Mouse (Mus musculus) midbrain, embryonic 11.5 days (tissue): ENCODE data around the gene Cyb5r4. TPM values are rescaled to one million over a fixed set of nuclear protein-coding genes. Genes with fewer than 3 reads are reported as not detected.
"Not testable (repeated sequence)": the region's sequence is repeated elsewhere in the genome, so short reads cannot be mapped to it uniquely, and the experiment has no call there.

Experiments
- ATAC-seq: fragments of 200-750 bp; cut with Nextera tagmentation; 2 replicates; pipeline ENCODE4 v1.8.0; 2017; ENCODE audit warnings: moderate TSS enrichment, moderate library complexity; ENCODE audit not compliant: low FRiP score
- DNase-seq: peaks from one replicate; pipeline ENCODE4 v3.0.0; 2015; ENCODE audit warnings: low spot score; ENCODE audit errors: missing footprints
- H3K27ac ChIP-seq: fragments of 300-500 bp; sonication (generic); 2 replicates; pipeline ENCODE4 v1.5.1; 2014; ENCODE audit warnings: low read depth, low read length
- H3K27me3 ChIP-seq: fragments of 300-500 bp; sonication (generic); 2 replicates; pipeline ENCODE4 v1.6.1; 2014; ENCODE audit warnings: mild to moderate bottlenecking, low read length, moderate library complexity, mixed read lengths; ENCODE audit not compliant: control insufficient read depth, insufficient read depth
- H3K36me3 ChIP-seq: fragments of 300-500 bp; sonication (generic); 2 replicates; pipeline ENCODE4 v1.6.1; 2014; ENCODE audit warnings: mild to moderate bottlenecking, low read length, moderate library complexity, mixed read lengths; ENCODE audit not compliant: control insufficient read depth, insufficient read depth
- H3K4me1 ChIP-seq: fragments of 300-500 bp; sonication (generic); 2 replicates; pipeline ENCODE4 v1.6.1; 2014; ENCODE audit warnings: low read length; ENCODE audit not compliant: control insufficient read depth, insufficient read depth
- H3K4me2 ChIP-seq: fragments of 300-500 bp; sonication (generic); 2 replicates; pipeline ENCODE4 v1.6.1; 2014; ENCODE audit warnings: mild to moderate bottlenecking, moderate library complexity
- H3K4me3 ChIP-seq: fragments of 300-500 bp; sonication (generic); 2 replicates; pipeline ENCODE4 v1.5.1; 2014; ENCODE audit warnings: low read depth, low read length
- H3K9ac ChIP-seq: fragments of 300-500 bp; sonication (generic); 2 replicates; pipeline ENCODE4 v1.6.1; 2014; ENCODE audit warnings: low read length
- H3K9me3 ChIP-seq: fragments of 300-500 bp; sonication (generic); 2 replicates; pipeline ENCODE4 v1.6.1; 2016; ENCODE audit warnings: low read length; ENCODE audit not compliant: control insufficient read depth
- WGBS: fragments of 180-500 bp; shearing (Covaris S2); extraction: QIAGEN DNeasy Blood & Tissue Kit; methylation state at CpG from one replicate; pipeline ENCODE4 v1.1.7; 2014; 5-methylcytosine and 5-hydroxymethylcytosine counted together
- polyA plus RNA-seq: library from polyadenylated mRNA; unstranded; fragments of >200 nt; fragmentation: Nextera tagmentation; extraction: Ambion mirVana; gene quantifications from 2 replicates; pipeline ENCODE4 v1.2.1, GENCODE M21; 2014

The Cyb5r4 gene
- polyA plus RNA-seq, result 126 and 134 TPM in 2 replicates

DNA sequence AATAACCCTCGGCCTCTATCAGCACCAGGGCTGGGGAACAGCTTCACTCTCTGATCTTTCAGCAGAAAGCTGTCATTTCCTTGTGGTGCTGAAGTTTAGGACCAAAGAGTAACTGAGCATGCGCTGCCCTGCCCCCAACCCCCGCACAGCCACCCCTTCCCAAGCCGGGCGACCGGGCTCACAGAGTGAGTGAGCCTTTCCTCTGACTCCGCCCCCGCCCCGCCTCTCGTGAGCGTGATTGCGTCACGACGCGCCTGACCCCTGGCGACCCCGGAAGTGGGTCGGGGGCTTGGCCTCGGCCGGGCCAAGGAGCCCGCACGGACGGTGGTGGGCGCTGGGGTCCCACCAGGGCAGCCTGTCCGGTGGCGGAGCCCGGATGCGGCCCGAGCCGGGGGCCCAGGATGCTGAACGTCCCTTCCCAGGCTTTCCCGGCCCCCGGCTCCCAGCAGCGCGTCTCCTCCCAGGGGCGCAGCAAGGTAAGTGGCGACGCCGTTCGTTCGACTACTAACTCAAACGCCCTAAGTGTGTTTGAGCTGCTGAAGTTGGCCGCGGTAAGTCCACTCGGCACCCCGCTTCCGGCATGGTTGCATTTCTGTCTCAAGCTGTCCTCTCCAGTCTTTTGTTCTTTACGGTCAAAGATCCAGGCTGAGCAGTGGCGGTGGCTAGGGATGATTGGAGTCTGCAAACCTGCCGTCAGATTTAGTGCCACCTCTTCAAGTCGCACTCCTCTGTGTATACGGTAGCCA lies at the start of gene Cyb5r4:
Cyb5r4 (plus strand) TSS at position 237 of the 746 bp plus-strand sequence.
- ATAC-seq (peak; percentile 100), DNase-seq (peak; percentile 100)
- whole genome bisulfite sequencing, result under 1% methylated on average over 52 of the region's 52 CpGs
- H3K4me3 ChIP-seq, result peak within 1 kb of the TSS; percentile 64
- H3K4me1 ChIP-seq, result peaks cover 12% of the 10 kb centered on the region
- H3K9ac ChIP-seq, result peak within 1 kb of the TSS; percentile 79
- H3K27me3 ChIP-seq, result no peaks in the 10 kb centered on the region
- no peaks in the 10 kb centered on the region for H3K36me3 ChIP-seq
- H3K9me3 ChIP-seq, result no peaks in the 10 kb centered on the region
- peak within 1 kb of the TSS; percentile 53 for H3K4me2 ChIP-seq
- H3K27ac ChIP-seq, result no peak within 1 kb of the TSS

DNA sequence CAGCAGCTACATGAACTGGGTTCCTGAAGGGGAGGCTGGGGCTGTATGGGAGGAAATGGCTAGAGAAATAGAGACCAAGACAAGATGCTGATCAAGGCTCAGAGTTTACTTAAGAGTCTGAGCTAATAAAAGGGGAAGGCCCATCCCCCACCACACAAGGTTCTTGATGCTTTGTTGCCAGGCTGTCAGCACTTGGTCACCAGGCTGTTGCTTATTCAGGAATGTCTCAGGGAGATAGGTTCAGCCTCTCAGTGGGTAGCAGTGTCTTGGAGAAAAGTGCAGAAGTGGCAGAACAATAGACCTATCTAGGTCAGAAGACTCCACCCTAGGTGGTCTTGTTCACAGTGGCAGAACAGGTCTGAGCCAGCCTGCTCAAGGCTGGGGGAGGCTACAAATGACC lies 49.3 kb upstream of the Cyb5r4 start:
- H3K4me1 ChIP-seq, H3K27ac ChIP-seq, H3K4me2 ChIP-seq, H3K27me3 ChIP-seq, H3K36me3 ChIP-seq, H3K4me3 ChIP-seq, DNase-seq, H3K9me3 ChIP-seq, ATAC-seq, H3K9ac ChIP-seq: not testable (repeated sequence)

DNA sequence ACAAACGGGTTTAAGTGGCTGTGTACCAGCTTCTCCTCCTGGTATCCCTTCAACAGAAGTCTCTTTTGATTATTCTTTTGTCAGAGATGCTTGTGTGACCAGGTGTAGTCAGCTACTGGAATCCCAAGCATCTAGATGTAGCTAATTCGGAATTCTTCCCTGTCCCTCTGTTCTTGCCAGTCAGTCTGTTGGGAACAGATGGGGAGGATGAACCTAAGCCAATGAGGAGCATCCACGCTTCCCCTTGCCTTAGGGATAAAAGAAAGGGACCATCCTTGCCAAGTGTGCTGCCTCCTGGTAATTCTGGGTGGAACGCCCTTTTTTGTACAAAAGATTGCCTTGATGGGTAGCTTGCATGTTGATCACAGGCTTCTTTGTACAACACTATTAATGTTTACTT lies 48.3 kb upstream of the Cyb5r4 start:
- ATAC-seq (no peak), DNase-seq (no peak)
- Histone ChIP-seq H3K4me1 (no peaks in the 10 kb centered on the region), H3K27ac (no peak overlapping the region), H3K36me3 (no peaks in the 10 kb centered on the region), H3K4me2 (no peak overlapping the region), H3K27me3 (no peaks in the 10 kb centered on the region), H3K9ac (no peak overlapping the region), H3K4me3 (no peak overlapping the region), H3K9me3 (no peaks in the 10 kb centered on the region)
- 68% methylated on average over 4 of the region's 4 CpGs for WGBS

DNA sequence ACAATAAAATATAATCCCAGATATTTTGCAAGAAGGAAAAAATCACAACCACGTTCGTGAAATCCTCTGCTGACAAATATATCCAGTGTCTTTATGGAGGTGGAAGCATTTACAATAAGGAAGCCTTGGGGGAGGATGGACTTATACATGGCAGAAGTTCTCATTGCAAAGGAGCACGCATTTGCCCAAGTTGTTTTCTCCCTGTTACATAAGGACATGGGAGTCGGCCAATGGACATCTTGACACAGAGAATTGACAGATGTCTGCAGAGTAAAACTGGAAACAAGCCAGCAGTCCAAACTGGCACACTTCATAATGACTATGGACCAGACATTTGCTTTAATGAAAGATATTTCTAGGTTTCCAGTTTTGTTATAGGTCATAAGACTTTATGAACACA lies 44.9 kb upstream of the Cyb5r4 start:
- H3K4me3 ChIP-seq, result no peak overlapping the region
- 91% methylated on average over 4 of the region's 4 CpGs for WGBS

DNA sequence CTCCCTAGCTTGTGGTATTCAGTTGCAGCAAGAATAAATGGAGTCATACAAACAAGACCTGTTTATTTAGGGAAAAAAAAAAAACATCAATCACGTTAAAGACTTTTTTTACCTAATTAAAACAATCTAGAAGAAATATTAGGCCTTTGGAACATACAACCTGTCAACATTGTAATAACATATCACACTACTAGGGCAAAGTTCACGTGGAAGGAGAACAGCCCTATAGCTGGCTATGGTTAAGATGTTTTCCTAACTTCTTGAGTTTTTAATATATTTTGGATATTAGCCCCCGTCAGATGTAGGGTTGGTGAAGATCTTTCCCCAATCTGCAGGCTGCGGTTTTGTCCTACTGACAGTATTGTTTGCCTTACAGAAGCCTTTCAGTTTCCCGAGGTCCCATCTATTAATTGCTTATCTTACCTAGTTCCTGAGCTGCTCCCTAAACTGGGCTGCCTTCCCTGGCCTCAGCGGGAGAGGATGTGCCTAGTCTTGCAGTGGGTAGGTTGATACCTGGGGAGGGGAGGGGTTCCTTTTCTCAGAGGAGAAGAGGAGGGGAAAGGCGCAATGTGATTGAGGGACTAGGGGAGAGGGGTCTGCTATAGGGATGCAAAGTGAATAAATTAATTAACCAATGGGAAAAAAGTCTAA lies 43.4 kb upstream of the Cyb5r4 start:
- Histone ChIP-seq H3K9me3 (no peaks in the 10 kb centered on the region), H3K4me1 (no peaks in the 10 kb centered on the region), H3K27ac (no peak overlapping the region), H3K9ac (no peak overlapping the region), H3K27me3 (no peaks in the 10 kb centered on the region), H3K36me3 (no peaks in the 10 kb centered on the region), H3K4me2 (no peak overlapping the region), H3K4me3 (no peak overlapping the region)
- WGBS, result 73% methylated on average over 7 of the region's 7 CpGs
- ATAC-seq, result no peak
- no peak for DNase-seq

More for the DNA sequence above, 44.9 kb upstream of the Cyb5r4 start:
- Histone ChIP-seq H3K27me3 (no peaks in the 10 kb centered on the region), H3K27ac (no peak overlapping the region), H3K9me3 (no peaks in the 10 kb centered on the region), H3K4me1 (no peaks in the 10 kb centered on the region), H3K9ac (no peak overlapping the region), H3K4me2 (no peak overlapping the region), H3K36me3 (no peaks in the 10 kb centered on the region)
- ATAC-seq (no peak), DNase-seq (no peak)

DNA sequence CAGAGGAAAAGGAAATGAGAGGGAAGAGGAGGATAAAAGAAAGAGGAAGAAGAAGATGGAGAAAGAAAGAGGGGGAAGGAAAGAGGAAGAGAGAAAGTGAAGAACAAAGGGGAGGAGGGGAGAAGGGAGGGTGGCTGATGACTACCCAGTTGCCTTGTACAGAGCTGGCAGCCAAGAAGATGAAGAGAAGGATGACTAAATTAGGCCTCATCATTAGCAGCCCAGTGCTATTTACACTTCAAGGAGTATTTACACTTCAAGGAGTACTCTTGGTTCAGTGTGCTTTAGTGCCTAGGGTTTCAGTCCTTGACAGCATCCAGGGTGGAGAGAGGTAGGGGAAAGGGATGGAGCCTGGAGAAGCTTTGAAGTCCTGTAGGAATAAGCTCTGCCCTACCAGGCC lies 41.8 kb upstream of the Cyb5r4 start:
- no peak for ATAC-seq
- Histone ChIP-seq H3K27ac (no peak overlapping the region), H3K27me3 (no peaks in the 10 kb centered on the region), H3K4me2 (no peak overlapping the region), H3K9me3 (no peaks in the 10 kb centered on the region), H3K4me1 (no peaks in the 10 kb centered on the region), H3K4me3 (no peak overlapping the region), H3K36me3 (no peaks in the 10 kb centered on the region), H3K9ac (no peak overlapping the region)
- DNase-seq, result no peak

DNA sequence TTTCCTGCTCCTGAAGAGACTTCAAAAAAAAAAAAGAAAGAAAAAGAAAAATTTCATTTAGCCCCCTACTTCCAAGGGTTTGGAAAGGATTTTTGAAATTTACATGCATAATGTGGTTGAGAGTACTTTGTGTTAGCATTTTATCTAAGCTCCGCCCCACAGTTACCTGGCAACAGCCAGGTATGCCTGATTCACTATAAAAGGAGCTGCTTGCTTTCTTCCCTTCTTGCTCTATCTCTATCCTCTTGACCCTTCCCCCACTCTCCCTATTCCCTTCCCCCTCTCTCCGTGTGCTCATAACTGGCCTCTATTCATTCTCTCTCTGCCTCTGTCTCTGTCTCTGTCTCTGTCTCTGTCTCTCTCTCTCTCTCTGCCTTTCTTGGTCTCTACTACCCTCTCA lies 40.9 kb upstream of the Cyb5r4 start:
- H3K36me3 ChIP-seq, result no peaks in the 10 kb centered on the region
- DNase-seq (no peak), ATAC-seq (no peak)
- H3K4me1 ChIP-seq, result no peaks in the 10 kb centered on the region
- H3K27ac ChIP-seq, result no peak overlapping the region
- no peak overlapping the region for H3K4me2 ChIP-seq
- H3K9ac ChIP-seq, result no peak overlapping the region
- no peaks in the 10 kb centered on the region for H3K9me3 ChIP-seq
- H3K27me3 ChIP-seq, result no peaks in the 10 kb centered on the region
- no peak overlapping the region for H3K4me3 ChIP-seq
- 64% methylated on average over 2 of the region's 2 CpGs for WGBS

DNA sequence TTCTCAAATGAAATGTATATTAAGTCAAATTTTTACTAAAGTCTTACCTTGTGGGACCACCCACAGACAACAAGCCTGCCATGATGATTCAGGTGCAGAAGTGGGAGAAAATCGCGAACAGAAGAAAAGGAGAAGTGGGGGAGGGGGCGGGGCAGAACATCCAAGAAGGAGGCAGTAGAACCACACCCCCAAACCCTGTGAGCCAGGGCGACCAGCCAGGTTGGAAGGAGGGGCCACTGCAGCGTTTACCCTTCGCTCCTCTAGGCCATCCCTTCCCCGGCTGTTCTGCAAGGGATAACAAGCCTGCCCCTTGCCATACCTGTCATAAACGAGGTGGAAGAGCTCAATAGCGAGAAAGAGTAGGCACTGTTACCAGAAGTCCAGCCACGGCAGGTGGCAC lies 40.3 kb upstream of the Cyb5r4 start:
- H3K27me3 ChIP-seq, result no peaks in the 10 kb centered on the region
- H3K4me1 ChIP-seq, result no peaks in the 10 kb centered on the region
- H3K9ac ChIP-seq, result no peak overlapping the region
- no peak overlapping the region for H3K4me3 ChIP-seq
- no peak overlapping the region for H3K4me2 ChIP-seq
- no peak overlapping the region for H3K27ac ChIP-seq
- no peak for ATAC-seq
- no peaks in the 10 kb centered on the region for H3K9me3 ChIP-seq
- no peak for DNase-seq
- WGBS, result 20% methylated on average over 9 of the region's 10 CpGs
- H3K36me3 ChIP-seq, result no peaks in the 10 kb centered on the region

DNA sequence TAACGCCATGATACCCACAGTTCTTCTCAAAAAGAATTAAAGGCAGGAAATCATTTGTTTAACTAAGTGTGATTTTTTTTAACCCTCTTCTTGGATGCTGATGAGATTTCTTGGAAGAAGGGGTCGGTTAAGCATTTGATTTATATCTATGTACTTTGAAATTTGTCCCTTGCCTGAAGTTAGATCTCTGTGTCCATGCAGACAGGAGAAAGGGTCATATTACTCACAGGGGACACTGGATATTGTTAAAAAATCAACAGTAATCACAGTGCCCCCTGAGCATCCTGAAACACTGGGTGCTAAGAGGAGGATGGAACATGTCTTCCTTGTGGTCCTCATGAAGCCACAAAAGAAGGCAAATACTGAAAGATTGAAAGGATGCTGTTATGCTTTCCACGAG lies 37.2 kb upstream of the Cyb5r4 start:
- WGBS, result 80% methylated on average over 3 of the region's 3 CpGs
- Histone ChIP-seq H3K9ac (no peak overlapping the region), H3K27me3 (no peaks in the 10 kb centered on the region), H3K9me3 (no peaks in the 10 kb centered on the region), H3K4me1 (no peaks in the 10 kb centered on the region), H3K4me3 (no peak overlapping the region), H3K4me2 (no peak overlapping the region), H3K36me3 (no peaks in the 10 kb centered on the region), H3K27ac (no peak overlapping the region)
- DNase-seq (no peak), ATAC-seq (no peak)
